Mouse (Mus musculus) neural tube, embryonic 14.5 days (tissue): ENCODE results near the gene Prrg2. TPM values are rescaled to one million over a fixed set of nuclear protein-coding genes. Genes with fewer than 3 reads are reported as not detected.

Experiments used
- ATAC-seq: fragments of 200-750 bp; cut with Nextera tagmentation; 2 replicates; pipeline ENCODE4 v1.8.0; 2017; ENCODE audit warnings: low read depth, mild to moderate bottlenecking, moderate TSS enrichment, moderate library complexity
- H3K27ac ChIP-seq: fragments of 300-500 bp; sonication (generic); 2 replicates; pipeline ENCODE4 v1.5.1; 2014; ENCODE audit warnings: low read depth, mild to moderate bottlenecking, control low read depth, low read length, moderate library complexity, mixed read lengths
- H3K27me3 ChIP-seq: fragments of 300-500 bp; sonication (generic); 2 replicates; pipeline ENCODE4 v1.6.1; 2014; ENCODE audit warnings: low read length; ENCODE audit not compliant: control insufficient read depth, insufficient read depth
- H3K36me3 ChIP-seq: fragments of 300-500 bp; sonication (generic); 2 replicates; pipeline ENCODE4 v1.6.1; 2014; ENCODE audit warnings: low read length, mixed read lengths; ENCODE audit not compliant: control insufficient read depth, insufficient read depth
- H3K4me1 ChIP-seq: fragments of 300-500 bp; sonication (generic); 2 replicates; pipeline ENCODE4 v1.6.1; 2014; ENCODE audit warnings: low read length; ENCODE audit not compliant: control insufficient read depth, insufficient read depth
- H3K4me2 ChIP-seq: fragments of 300-500 bp; sonication (generic); 2 replicates; pipeline ENCODE4 v1.6.1; 2014; ENCODE audit warnings: mild to moderate bottlenecking, low read depth, low read length, control low read depth
- H3K4me3 ChIP-seq: fragments of 300-500 bp; sonication (generic); 2 replicates; pipeline ENCODE4 v1.5.1; 2014; ENCODE audit warnings: low read depth, low read length, control low read depth, mixed read lengths
- H3K9ac ChIP-seq: fragments of 300-500 bp; sonication (generic); replicated peaks from 2 replicates; pipeline ENCODE4 v1.6.1; 2014; ENCODE audit warnings: low read depth, mild to moderate bottlenecking, control low read depth, low read length, mixed read lengths
- H3K9me3 ChIP-seq: fragments of 300-500 bp; sonication (generic); 2 replicates; pipeline ENCODE4 v1.6.1; 2016; ENCODE audit warnings: low read length; ENCODE audit not compliant: control insufficient read depth
- WGBS: fragments of 180-500 bp; shearing (Covaris S2); extraction: QIAGEN DNeasy Blood & Tissue Kit; methylation state at CpG from one replicate; pipeline ENCODE4 v1.1.7; 2014; 5-methylcytosine and 5-hydroxymethylcytosine counted together
- polyA plus RNA-seq: library from polyadenylated mRNA; unstranded; fragments of >200 nt; fragmentation: Nextera tagmentation; extraction: Ambion mirVana; gene quantifications from 2 replicates; pipeline ENCODE4 v1.2.1, GENCODE M21; 2014

Gene Prrg2
- polyA plus RNA-seq, 1 experiment from 2014 or later = 12.8 TPM

DNA sequence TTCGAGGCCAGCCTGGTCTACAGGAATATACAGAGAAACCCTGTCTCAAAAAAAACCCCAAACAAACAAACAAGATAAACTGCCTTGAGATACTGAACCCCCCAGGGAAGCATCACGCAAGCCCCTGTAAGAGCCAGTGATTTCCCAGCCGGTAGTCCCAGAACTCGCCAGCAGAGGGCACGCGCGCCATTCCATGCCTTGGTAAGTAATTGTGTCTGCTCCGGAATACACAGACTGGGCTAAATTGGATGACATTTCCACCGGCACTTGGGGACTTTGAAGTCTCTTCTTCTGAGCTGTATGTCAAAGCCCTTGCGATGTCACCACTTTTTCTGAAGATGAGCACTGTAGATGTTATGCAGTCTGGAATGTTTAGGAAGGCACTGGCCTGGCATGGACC lies 17.4 kb upstream of the Prrg2 start:
- no peak overlapping the region for H3K4me3 ChIP-seq
- under 1% methylated on average over 10 of the region's 10 CpGs for WGBS
- no peak overlapping the region for H3K9ac ChIP-seq
- no peaks in the 10 kb centered on the region for H3K4me1 ChIP-seq
- H3K27me3 ChIP-seq = no peaks in the 10 kb centered on the region
- no peaks in the 10 kb centered on the region for H3K9me3 ChIP-seq
- H3K27ac ChIP-seq = no peak overlapping the region
- H3K36me3 ChIP-seq = no peaks in the 10 kb centered on the region
- peak; percentile 70; the same call in 1 of the 2 replicates for ATAC-seq
- H3K4me2 ChIP-seq = no peak overlapping the region

DNA sequence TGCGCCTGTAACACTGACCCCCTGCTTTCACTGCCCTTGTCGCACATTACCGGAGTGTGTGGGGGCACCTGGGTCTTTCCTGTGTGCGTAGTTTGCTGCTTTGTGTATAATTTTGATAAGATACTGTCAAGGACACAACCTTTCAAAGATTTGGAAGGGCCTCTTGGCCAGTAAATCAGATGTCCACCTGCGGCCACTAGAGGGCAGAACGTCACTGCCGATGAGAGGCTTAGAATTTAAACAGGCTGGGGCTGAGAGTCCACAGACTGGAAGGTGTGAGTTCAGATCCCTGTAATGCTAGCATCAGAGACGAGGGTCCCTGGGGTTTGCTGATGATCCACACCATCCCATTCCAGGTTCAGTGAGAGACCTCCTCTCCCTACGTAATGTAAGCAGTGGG lies 16.0 kb upstream of the Prrg2 start:
- Histone ChIP-seq H3K4me1 (no peaks in the 10 kb centered on the region), H3K27me3 (no peaks in the 10 kb centered on the region), H3K27ac (no peak overlapping the region), H3K36me3 (no peaks in the 10 kb centered on the region), H3K9ac (no peak overlapping the region), H3K9me3 (no peaks in the 10 kb centered on the region), H3K4me2 (no peak overlapping the region), H3K4me3 (no peak overlapping the region)
- 42% methylated on average over 9 of the region's 9 CpGs for WGBS
- no peak for ATAC-seq

DNA sequence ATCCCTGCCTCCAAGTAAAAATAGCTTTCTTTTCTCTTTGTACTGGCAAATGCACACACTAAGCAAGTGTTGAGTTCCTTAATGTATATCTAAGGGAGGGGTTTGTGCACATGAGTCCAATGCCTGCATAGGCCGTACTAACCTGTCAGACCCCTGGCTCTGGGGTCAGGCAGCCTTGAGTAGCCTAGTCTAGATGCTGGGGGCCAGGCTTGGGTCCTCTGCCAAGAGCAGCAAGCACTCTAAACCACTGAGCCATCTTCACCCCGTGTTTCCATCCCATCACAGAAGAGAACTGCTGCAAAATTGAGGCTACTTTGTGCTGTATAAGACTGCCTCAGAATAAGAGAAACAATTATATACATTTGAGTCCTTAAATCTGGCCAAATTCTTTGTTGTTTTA lies 15.4 kb upstream of the Prrg2 start:
- Histone ChIP-seq H3K4me3 (no peak overlapping the region), H3K9ac (no peak overlapping the region), H3K27me3 (no peaks in the 10 kb centered on the region), H3K4me1 (no peaks in the 10 kb centered on the region), H3K36me3 (no peaks in the 10 kb centered on the region), H3K4me2 (no peak overlapping the region), H3K27ac (no peak overlapping the region), H3K9me3 (no peaks in the 10 kb centered on the region)
- WGBS = 96% methylated on average over 2 of the region's 2 CpGs
- no peak for ATAC-seq

DNA sequence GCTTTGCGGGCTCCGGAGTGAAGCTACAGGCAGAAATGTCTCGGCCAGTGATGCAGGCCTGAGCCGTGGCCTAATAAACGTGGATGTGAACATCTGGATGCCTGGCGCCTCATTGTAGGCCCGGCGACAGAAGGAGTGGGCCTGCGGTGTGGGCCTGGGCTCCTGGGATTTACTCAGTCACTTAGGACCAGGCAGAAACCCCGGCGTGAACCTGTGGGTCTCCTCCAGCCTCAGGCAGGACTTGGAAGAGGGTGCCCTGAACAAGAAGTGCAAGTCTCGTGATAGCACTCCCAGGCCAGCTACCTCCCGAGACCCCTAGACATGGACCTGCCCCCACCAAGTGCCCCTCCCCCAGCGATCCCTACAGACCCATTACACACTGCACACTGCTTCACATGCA lies 14.8 kb upstream of the Prrg2 start:
- Histone ChIP-seq H3K36me3 (no peaks in the 10 kb centered on the region), H3K4me1 (no peaks in the 10 kb centered on the region), H3K4me3 (no peak overlapping the region), H3K27ac (no peak overlapping the region), H3K4me2 (no peak overlapping the region), H3K9ac (no peak overlapping the region), H3K27me3 (no peaks in the 10 kb centered on the region), H3K9me3 (no peaks in the 10 kb centered on the region)
- WGBS = 86% methylated on average over 14 of the region's 14 CpGs
- no peak for ATAC-seq

DNA sequence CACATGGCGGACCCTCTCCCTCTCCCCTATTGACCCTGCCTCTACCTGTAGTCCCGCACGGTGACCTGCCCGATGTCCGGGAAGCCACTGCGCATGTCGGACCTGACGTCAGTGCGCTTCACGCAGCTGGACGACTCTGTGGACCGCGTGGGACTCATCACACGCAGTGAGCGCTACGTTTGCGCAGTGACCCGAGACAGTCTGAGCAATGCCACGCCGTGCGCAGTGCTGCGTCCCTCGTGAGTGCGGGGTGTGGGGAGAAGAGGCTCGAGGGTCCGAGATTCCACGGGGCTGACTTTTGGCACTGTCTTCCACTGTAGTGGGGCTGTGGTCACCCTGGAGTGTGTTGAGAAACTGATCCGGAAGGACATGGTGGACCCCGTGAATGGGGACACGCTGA lies 14.0 kb upstream of the Prrg2 start:
- Histone ChIP-seq H3K4me2 (no peak overlapping the region), H3K27ac (no peak overlapping the region), H3K36me3 (no peaks in the 10 kb centered on the region), H3K27me3 (no peaks in the 10 kb centered on the region), H3K9me3 (no peaks in the 10 kb centered on the region), H3K4me3 (no peak overlapping the region), H3K4me1 (no peaks in the 10 kb centered on the region), H3K9ac (no peak overlapping the region)
- ATAC-seq = no peak
- 93% methylated on average over 30 of the region's 30 CpGs for WGBS

DNA sequence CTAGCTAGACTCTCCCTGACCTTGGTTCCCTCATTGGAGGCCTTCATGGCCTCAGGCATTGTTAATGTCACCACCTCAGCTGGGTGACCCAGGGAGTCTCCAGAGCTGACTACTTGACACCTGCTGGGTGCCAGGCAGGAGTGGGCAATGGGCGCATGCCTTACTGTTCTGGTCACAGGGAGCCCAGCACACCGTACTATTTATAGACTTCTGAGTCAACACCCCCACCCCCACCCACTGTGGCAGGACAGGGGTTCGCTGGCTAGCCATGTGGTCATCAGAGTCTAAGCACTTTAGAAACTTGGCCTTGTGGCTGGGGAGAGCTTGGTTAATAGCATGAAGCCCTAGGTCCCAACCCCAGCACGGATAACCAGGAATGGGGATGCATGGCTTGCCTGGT lies 12.9 kb upstream of the Prrg2 start:
- 86% methylated on average over 4 of the region's 4 CpGs for WGBS
- no peaks in the 10 kb centered on the region for H3K27me3 ChIP-seq
- no peak overlapping the region for H3K4me2 ChIP-seq
- no peaks in the 10 kb centered on the region for H3K9me3 ChIP-seq
- H3K9ac ChIP-seq = no peak overlapping the region
- H3K4me3 ChIP-seq = no peak overlapping the region
- no peak for ATAC-seq
- no peak overlapping the region for H3K27ac ChIP-seq
- H3K36me3 ChIP-seq = no peaks in the 10 kb centered on the region
- no peaks in the 10 kb centered on the region for H3K4me1 ChIP-seq

DNA sequence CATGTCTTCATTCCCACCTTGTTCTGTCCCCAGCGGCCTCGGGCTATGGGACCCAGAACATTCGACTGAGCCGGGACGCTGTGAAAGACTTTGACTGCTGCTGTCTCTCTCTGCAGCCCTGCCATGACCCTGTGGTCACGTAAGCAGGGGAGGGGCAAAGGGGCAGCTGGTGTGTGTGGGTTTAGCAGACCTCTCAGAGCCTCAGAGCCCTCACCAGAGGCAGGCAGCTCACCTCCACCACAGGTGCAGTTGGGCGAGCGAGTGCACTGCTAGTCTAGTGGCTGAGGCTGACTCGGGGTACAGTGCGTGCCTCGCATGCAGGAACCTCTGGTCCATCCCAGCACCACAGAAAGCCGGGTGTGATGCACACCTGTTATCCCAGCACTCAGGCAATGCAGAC lies 11.5 kb upstream of the Prrg2 start:
- WGBS = 93% methylated on average over 12 of the region's 12 CpGs
- H3K4me1 ChIP-seq = no peaks in the 10 kb centered on the region
- no peak overlapping the region for H3K4me3 ChIP-seq
- H3K36me3 ChIP-seq = no peaks in the 10 kb centered on the region
- no peak overlapping the region for H3K9ac ChIP-seq
- H3K27me3 ChIP-seq = no peaks in the 10 kb centered on the region
- H3K27ac ChIP-seq = no peak overlapping the region
- ATAC-seq = no peak
- no peak overlapping the region for H3K4me2 ChIP-seq
- no peaks in the 10 kb centered on the region for H3K9me3 ChIP-seq

DNA sequence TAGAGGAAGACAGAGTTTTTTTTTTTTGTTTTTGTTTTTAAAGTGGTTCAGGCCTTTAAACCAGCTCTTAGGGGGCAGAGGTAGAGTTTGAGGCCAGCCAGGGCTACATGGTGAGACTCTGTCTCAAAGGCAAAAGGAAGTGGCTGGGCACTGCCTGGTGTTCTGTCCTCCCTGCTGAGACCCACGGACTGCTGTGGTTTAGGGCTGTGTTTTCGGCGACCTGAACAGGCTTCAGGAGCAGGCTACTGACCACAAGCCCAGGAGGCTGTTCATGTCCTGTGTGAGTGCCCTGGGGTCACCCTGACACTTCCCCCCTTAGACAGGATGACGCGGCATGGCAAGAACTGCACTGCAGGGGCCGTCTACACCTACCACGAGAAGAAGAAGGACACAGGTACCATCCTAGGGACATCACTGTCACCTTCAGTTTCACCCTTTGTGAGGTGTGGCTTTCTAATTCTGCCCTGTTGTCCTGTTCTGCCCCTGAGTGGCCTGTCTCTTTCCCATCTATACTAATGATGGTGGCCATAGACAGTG lies 10.8 kb upstream of the Prrg2 start:
- WGBS = 82% methylated on average over 7 of the region's 7 CpGs
- no peaks in the 10 kb centered on the region for H3K27me3 ChIP-seq

DNA sequence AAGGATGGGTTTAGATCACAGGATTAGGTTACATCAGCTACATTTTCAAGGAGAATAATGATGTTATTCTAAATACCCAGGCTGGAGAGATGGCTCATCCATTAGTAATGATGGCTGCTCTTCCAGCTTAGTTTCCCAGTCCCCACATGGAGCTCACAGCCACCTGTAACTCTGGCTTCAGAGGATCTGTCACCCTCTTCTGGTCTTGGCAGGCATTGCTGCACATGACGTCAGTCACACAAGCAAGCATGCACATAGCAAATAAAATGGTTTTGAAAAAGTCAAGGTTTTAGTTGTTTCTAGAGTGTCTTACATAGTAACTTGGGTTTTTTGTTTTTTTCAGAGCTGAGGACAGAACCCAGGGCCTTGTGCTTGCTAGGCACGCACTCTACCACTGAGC lies 9.8 kb upstream of the Prrg2 start:
- ATAC-seq = no peak
- H3K27ac ChIP-seq = no peak overlapping the region
- WGBS = 83% methylated on average over 2 of the region's 2 CpGs
- no peaks in the 10 kb centered on the region for H3K36me3 ChIP-seq
- no peak overlapping the region for H3K9ac ChIP-seq
- no peaks in the 10 kb centered on the region for H3K9me3 ChIP-seq
- no peaks in the 10 kb centered on the region for H3K4me1 ChIP-seq
- H3K4me2 ChIP-seq = no peak overlapping the region
- H3K4me3 ChIP-seq = no peak overlapping the region
- H3K27me3 ChIP-seq = no peaks in the 10 kb centered on the region

More for the DNA sequence above, 10.8 kb upstream of the Prrg2 start:
- no peak overlapping the region for H3K4me2 ChIP-seq
- ATAC-seq = no peak
- H3K4me3 ChIP-seq = no peak overlapping the region
- H3K27ac ChIP-seq = no peak overlapping the region
- H3K36me3 ChIP-seq = no peaks in the 10 kb centered on the region
- no peaks in the 10 kb centered on the region for H3K9me3 ChIP-seq
- H3K9ac ChIP-seq = no peak overlapping the region
- H3K4me1 ChIP-seq = no peaks in the 10 kb centered on the region

DNA sequence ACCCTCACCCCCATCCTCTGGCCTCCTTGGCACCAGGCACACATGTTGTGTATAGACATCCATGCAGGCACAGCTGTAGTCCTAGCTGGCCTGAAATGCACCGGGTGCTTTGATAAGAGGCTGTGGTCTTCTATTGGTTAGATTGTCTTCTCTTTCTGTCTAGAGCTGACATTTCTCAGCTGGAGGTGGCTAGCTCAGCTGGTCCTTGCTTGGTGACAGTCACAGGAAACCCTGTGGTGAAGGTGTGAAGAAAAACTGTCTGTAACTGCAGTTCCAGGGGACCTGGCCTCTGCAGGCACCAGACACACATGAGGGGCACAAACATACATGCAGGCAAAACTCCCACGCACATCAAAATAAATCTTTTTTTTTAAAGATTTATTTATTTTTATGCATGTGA lies 7.2 kb upstream of the Prrg2 start:
- no peak for ATAC-seq
- no peaks in the 10 kb centered on the region for H3K4me1 ChIP-seq
- no peaks in the 10 kb centered on the region for H3K36me3 ChIP-seq
- H3K4me3 ChIP-seq = no peak overlapping the region
- no peaks in the 10 kb centered on the region for H3K27me3 ChIP-seq
- H3K4me2 ChIP-seq = no peak overlapping the region
- H3K9ac ChIP-seq = no peak overlapping the region
- no peaks in the 10 kb centered on the region for H3K9me3 ChIP-seq
- no peak overlapping the region for H3K27ac ChIP-seq
- WGBS = 93% methylated on average over 2 of the region's 2 CpGs
